Mouse (Mus musculus): ENCODE data around the gene Nit1. TPM values are rescaled to one million over a fixed set of nuclear protein-coding genes. Genes with fewer than 3 reads are reported as not detected.

Nit1 gene
- polyA plus RNA-seq, 1 experiment, result 74.2 TPM

DNA sequence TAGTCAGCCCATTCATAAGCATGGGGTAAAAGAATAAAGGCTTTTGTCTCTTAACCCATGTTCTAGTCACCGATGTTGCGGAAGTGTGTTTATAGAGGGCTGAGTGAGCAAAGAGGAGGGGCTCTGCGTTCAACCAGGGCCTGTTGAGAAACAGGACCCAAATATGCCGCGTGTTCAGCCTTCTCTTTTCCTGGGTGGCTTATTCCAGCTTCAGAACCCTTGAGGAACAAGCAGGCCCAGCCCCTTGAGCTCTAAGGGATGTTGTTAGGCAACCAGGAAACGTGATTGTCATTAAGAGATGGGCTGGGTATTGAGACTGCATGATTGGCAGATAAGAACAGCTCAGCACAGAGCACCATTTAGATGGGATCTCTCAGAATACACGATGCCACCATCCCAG, 20.5 kb upstream of the Nit1 start:
- no peak overlapping the region for H3K4me3 ChIP-seq (ENCODE audit: control insufficient read depth, low read depth, low read length)
- no peaks in the 10 kb centered on the region for H3K27me3 ChIP-seq (ENCODE audit: control insufficient read depth, insufficient read depth, low read length)
- no peaks in the 10 kb centered on the region for H3K36me3 ChIP-seq (ENCODE audit: control insufficient read depth, insufficient read depth, low read length)
- TF ChIP-seq CTCF (IDR thresholded peaks at IDR 0.05; ENCODE audit: control insufficient read depth, insufficient read depth, insufficient replicate concordance, low read depth, low read length) (no peak), POLR2A (IDR thresholded peaks at IDR 0.05; ENCODE audit: control insufficient read depth, low read depth, low read length) (no peak)
- H3K4me1 ChIP-seq (ENCODE audit: control insufficient read depth, insufficient read depth, low read length), result peaks cover 8% of the 10 kb centered on the region
- no peak overlapping the region for H3K27ac ChIP-seq (ENCODE audit: control insufficient read depth, insufficient read depth, low read depth, low read length)

DNA sequence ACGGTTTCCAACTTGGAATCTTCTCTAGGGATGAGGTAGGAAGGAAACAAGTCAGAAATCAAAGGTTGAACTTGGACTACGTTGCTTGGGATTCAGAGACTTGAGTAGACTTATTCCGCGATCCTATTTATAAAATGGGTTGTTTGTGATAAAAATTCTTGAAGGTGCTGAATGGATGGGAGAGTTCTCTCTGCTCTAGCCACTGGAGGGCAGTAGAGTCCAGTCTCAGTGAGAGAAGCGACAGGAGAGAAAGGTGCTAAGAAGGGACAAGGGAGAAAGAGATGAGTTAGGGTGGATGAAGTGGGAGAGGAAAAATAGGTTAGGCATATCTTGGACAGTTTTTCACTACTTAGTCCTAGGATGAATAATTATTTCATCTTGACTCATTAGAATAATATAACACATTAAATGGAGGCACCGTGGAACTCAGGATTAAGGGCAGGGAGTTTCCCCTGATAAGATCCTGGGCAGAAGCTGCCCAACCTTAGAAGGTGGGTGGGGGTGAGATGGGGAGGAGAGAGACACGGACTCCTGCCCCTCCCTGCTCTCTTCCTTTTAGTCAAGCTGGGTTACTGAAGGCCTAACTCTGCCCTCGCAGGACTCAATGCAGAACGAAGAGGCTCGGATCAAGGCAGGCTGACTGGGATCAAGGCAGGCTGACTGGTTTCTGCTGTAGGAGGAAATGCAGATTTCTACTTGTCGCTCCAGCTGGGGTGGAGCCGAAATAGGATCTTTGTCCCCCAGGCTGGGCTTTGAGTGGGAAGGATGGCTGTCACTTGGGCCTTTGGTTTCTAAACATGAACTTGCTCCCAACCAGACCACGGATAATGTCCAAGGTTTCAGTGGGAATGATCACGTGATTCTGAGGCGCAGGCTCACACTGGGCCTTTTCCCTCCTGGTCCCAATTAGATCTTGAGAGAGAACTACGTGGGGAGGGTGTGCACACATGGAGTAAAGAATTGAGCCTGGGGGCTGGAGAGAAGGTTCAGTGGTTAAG, 16.0 kb upstream of the Nit1 start:
- peak overlapping the region; percentile 85 for H3K27ac ChIP-seq (ENCODE audit: control insufficient read depth, insufficient read depth, low read depth, low read length)
- TF ChIP-seq POLR2A (IDR thresholded peaks at IDR 0.05; ENCODE audit: control insufficient read depth, low read depth, low read length) (no peak), CTCF (IDR thresholded peaks at IDR 0.05; ENCODE audit: control insufficient read depth, insufficient read depth, insufficient replicate concordance, low read depth, low read length) (no peak)
- peaks cover 12% of the 10 kb centered on the region for H3K4me1 ChIP-seq (ENCODE audit: control insufficient read depth, insufficient read depth, low read length)
- H3K36me3 ChIP-seq (ENCODE audit: control insufficient read depth, insufficient read depth, low read length), result no peaks in the 10 kb centered on the region
- peak overlapping the region; percentile 82 for H3K4me3 ChIP-seq (ENCODE audit: control insufficient read depth, low read depth, low read length)
- no peaks in the 10 kb centered on the region for H3K27me3 ChIP-seq (ENCODE audit: control insufficient read depth, insufficient read depth, low read length)

DNA sequence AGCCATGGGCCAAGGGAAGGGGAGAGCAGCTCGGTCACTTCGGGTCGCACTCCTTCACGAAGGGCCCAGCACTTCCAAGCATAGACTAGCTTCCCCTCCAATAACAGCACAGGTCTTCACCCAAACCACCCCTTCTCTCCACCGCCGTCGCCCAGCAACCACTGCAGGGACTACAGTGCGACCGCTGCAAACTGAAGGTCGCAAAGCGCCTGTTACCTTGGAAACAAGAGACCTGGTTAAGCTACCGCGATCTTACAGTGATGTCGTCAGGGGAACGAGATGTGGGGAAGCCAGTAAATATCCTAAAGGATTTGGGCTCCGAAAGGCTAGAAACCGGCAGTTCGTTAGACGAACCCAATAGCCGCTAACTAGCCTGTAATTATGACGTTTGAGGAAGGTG, 15.2 kb upstream of the Nit1 start, which contains the start of gene Klhdc9:
TSS of gene Klhdc9 (minus strand) at position 143 of the 400 bp plus-strand sequence.
- H3K4me1 ChIP-seq (ENCODE audit: control insufficient read depth, insufficient read depth, low read length), result peaks cover 12% of the 10 kb centered on the region
- TF ChIP-seq CTCF (IDR thresholded peaks at IDR 0.05; ENCODE audit: control insufficient read depth, insufficient read depth, insufficient replicate concordance, low read depth, low read length), result no peak
- TF ChIP-seq POLR2A (IDR thresholded peaks at IDR 0.05; ENCODE audit: control insufficient read depth, low read depth, low read length), result no peak; the same call in 1 of the 2 replicates
- peak within 1 kb of the TSS; percentile 82 for H3K4me3 ChIP-seq (ENCODE audit: control insufficient read depth, low read depth, low read length)
- H3K36me3 ChIP-seq (ENCODE audit: control insufficient read depth, insufficient read depth, low read length), result no peaks in the 10 kb centered on the region
- H3K27ac ChIP-seq (ENCODE audit: control insufficient read depth, insufficient read depth, low read depth, low read length), result peak within 1 kb of the TSS; percentile 85
- no peaks in the 10 kb centered on the region for H3K27me3 ChIP-seq (ENCODE audit: control insufficient read depth, insufficient read depth, low read length)

DNA sequence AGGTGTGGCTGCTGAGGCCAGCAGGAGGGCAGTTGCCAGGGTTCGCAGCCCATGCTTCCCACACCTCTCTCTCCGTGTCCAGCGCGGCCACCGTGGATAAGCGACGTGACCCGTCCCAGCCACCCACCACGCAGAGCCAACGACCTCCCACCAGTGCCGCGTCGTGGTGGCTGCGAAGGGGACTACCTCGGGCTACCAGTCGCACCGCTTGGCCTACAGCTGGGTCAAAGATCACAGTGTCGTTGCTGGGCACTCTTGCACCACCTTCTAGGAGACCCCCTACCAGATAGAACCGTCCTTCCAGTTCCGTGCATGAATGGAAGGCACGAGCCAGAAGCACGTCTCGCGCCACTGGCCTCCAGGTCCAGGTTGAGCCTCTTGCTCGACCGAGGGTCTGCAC, 14.8 kb upstream of the Nit1 start:
- Histone ChIP-seq H3K36me3 (ENCODE audit: control insufficient read depth, insufficient read depth, low read length) (no peaks in the 10 kb centered on the region), H3K4me1 (ENCODE audit: control insufficient read depth, insufficient read depth, low read length) (peaks cover 12% of the 10 kb centered on the region), H3K27ac (ENCODE audit: control insufficient read depth, insufficient read depth, low read depth, low read length) (peak overlapping the region; percentile 85), H3K4me3 (ENCODE audit: control insufficient read depth, low read depth, low read length) (peak overlapping the region; percentile 82), H3K27me3 (ENCODE audit: control insufficient read depth, insufficient read depth, low read length) (no peaks in the 10 kb centered on the region)
- no peak for TF ChIP-seq CTCF (IDR thresholded peaks at IDR 0.05; ENCODE audit: control insufficient read depth, insufficient read depth, insufficient replicate concordance, low read depth, low read length)
- no peak for TF ChIP-seq POLR2A (IDR thresholded peaks at IDR 0.05; ENCODE audit: control insufficient read depth, low read depth, low read length)

DNA sequence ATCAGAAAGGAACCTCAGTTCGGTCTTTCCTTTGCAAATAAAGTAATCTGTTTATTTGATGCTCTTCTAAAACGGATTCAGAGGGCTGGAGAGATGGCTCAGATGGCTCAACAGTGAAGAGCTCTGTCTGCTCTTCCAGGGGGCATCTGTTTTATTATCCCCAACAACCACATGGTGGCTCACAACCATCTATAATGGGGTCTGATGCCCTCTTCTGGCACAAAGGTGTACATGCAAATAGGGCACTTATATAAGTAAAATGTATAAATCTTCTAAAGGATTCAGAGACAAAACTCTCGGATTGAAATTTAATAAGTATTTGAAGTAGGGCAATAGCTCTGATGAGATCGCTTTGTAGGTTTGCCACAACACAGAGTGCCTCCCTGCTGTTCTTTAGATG, 13.0 kb upstream of the Nit1 start:
- peaks cover 12% of the 10 kb centered on the region for H3K4me1 ChIP-seq (ENCODE audit: control insufficient read depth, insufficient read depth, low read length)

DNA sequence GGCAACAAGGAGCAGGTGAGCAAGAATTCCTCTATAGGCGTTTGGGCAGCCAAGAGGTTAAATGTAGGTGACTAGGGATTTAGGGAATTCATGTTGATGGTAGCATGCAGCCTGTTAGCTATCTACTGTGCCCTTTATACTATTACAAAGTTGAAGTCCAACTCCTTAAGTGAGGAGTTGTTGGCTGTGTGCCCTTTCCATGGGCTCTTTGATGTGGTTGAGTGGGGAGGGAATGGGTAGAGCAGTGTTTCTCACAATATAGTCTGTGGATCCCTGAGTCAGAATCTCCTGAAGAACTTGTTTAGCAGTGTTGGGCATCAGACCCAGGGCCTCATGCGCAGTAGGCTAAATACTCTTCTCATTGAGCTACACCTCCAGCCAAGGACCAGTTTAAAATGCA, 11.4 kb upstream of the Nit1 start:
- TF ChIP-seq POLR2A (IDR thresholded peaks at IDR 0.05; ENCODE audit: control insufficient read depth, low read depth, low read length) (no peak), CTCF (IDR thresholded peaks at IDR 0.05; ENCODE audit: control insufficient read depth, insufficient read depth, insufficient replicate concordance, low read depth, low read length) (no peak)
- H3K27ac ChIP-seq (ENCODE audit: control insufficient read depth, insufficient read depth, low read depth, low read length), result no peak overlapping the region
- H3K4me3 ChIP-seq (ENCODE audit: control insufficient read depth, low read depth, low read length), result no peak overlapping the region
- H3K36me3 ChIP-seq (ENCODE audit: control insufficient read depth, insufficient read depth, low read length), result no peaks in the 10 kb centered on the region
- no peaks in the 10 kb centered on the region for H3K27me3 ChIP-seq (ENCODE audit: control insufficient read depth, insufficient read depth, low read length)
- H3K4me1 ChIP-seq (ENCODE audit: control insufficient read depth, insufficient read depth, low read length), result peaks cover 9% of the 10 kb centered on the region

More for the DNA sequence above, 13.0 kb upstream of the Nit1 start:
- Histone ChIP-seq H3K4me3 (ENCODE audit: control insufficient read depth, low read depth, low read length) (no peak overlapping the region), H3K27me3 (ENCODE audit: control insufficient read depth, insufficient read depth, low read length) (no peaks in the 10 kb centered on the region), H3K27ac (ENCODE audit: control insufficient read depth, insufficient read depth, low read depth, low read length) (no peak overlapping the region), H3K36me3 (ENCODE audit: control insufficient read depth, insufficient read depth, low read length) (no peaks in the 10 kb centered on the region)
- TF ChIP-seq POLR2A (IDR thresholded peaks at IDR 0.05; ENCODE audit: control insufficient read depth, low read depth, low read length), result no peak
- TF ChIP-seq CTCF (IDR thresholded peaks at IDR 0.05; ENCODE audit: control insufficient read depth, insufficient read depth, insufficient replicate concordance, low read depth, low read length), result no peak

DNA sequence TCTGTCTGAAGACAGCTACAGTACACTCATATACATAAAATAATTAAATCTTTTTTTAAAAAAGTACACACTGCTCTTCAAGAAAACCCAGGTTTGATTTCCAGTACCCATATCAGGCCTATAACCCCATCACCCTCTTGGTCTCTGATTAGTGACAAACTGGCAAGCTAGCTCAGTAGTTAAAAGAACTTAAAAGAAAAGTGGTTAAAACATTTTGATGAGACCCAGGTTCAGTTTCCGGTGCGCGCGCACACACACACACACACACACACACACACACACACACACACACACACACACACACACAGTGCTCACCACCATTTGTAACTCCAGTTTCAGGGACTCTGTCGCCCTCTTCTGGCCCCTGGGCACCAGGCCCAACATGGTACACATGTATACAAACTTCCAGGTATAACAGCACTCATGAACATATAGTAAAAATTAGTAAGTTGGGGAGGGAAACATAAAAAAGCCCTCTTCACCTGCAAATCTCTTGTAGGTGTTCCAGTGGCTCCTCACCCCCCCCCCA, 10.4 kb upstream of the Nit1 start:
- no peak overlapping the region for H3K27ac ChIP-seq (ENCODE audit: control insufficient read depth, insufficient read depth, low read depth, low read length)
- H3K4me3 ChIP-seq (ENCODE audit: control insufficient read depth, low read depth, low read length), result no peak overlapping the region
- no peaks in the 10 kb centered on the region for H3K27me3 ChIP-seq (ENCODE audit: control insufficient read depth, insufficient read depth, low read length)
- H3K4me1 ChIP-seq (ENCODE audit: control insufficient read depth, insufficient read depth, low read length), result peaks cover 4% of the 10 kb centered on the region
- TF ChIP-seq CTCF (IDR thresholded peaks at IDR 0.05; ENCODE audit: control insufficient read depth, insufficient read depth, insufficient replicate concordance, low read depth, low read length) (0 out of 2 replicates have a peak, but pooled peaks have one; percentile 21), POLR2A (IDR thresholded peaks at IDR 0.05; ENCODE audit: control insufficient read depth, low read depth, low read length) (no peak)
- H3K36me3 ChIP-seq (ENCODE audit: control insufficient read depth, insufficient read depth, low read length), result no peaks in the 10 kb centered on the region
